Mouse (Mus musculus): ENCODE results near the gene Sp3. TPM values are rescaled to one million over a fixed set of nuclear protein-coding genes. Genes with fewer than 3 reads are reported as not detected.

Gene Sp3
- total RNA-seq, 1 experiment: 60.6 TPM

GRCm38 (mm10) chr2:72970302-72970701 lies 9.9 kb downstream of the Sp3 start:
- Histone ChIP-seq H3K4me1 (ENCODE audit: control insufficient read depth in 2 of 2, insufficient read depth in 2 of 2, low read length in 2 of 2, poor library complexity in 1 of 2) (peaks cover 0 to 2% of the 10 kb centered on the region in 2 experiments; a peak in 1 of 4 replicates), H3K4me3 (ENCODE audit: insufficient read depth in 1 of 2, low read depth in 1 of 2, low read length in 2 of 2, poor library complexity in 1 of 2, severe bottlenecking in 1 of 2) (no peak overlapping the region), H3K9ac (ENCODE audit: insufficient read depth, low read depth, low read length, poor library complexity, severe bottlenecking) (no peak overlapping the region), H3K9me3 (ENCODE audit: control insufficient read depth, insufficient read depth, low read depth, low read length) (no peaks in the 10 kb centered on the region), H3K36me3 (ENCODE audit: control insufficient read depth, insufficient read depth, low read length, poor library complexity, severe bottlenecking) (peaks cover 10% of the 10 kb centered on the region), H3K27ac (ENCODE audit: insufficient read depth, low read depth, low read length, poor library complexity, severe bottlenecking) (no peak overlapping the region)
- in situ Hi-C loops (cut with MboI; ENCODE audit: low sequenced_read_pairs in 2 of 2, unreplicated experiment in 2 of 2): no loop called here
- no peak for DNase-seq (ENCODE audit: low read depth, low spot score)
- no peak for TF ChIP-seq HCFC1 (IDR thresholded peaks at IDR 0.05; ENCODE audit: borderline replicate concordance, insufficient read depth, low read length)
- no peak for TF ChIP-seq ZC3H11A (IDR thresholded peaks at IDR 0.05; ENCODE audit: borderline replicate concordance, low read depth, low read length)
- no peak for TF ChIP-seq MAFK (IDR thresholded peaks at IDR 0.05; ENCODE audit: insufficient read depth, low read depth, low read length)
- no peak for TF ChIP-seq ZNF384 (IDR thresholded peaks at IDR 0.05; ENCODE audit: low read depth, low read length)
- TF ChIP-seq CHD2 (IDR thresholded peaks at IDR 0.05; ENCODE audit: low read depth, low read length): no peak

- no peak overlapping the region for H3K9ac ChIP-seq (ENCODE audit: insufficient read depth, low read depth, low read length, poor library complexity, severe bottlenecking)
- no peaks in the 10 kb centered on the region for H3K9me3 ChIP-seq (ENCODE audit: control insufficient read depth, insufficient read depth, low read depth, low read length)
- peaks cover 10% of the 10 kb centered on the region for H3K36me3 ChIP-seq (ENCODE audit: control insufficient read depth, insufficient read depth, low read length, poor library complexity, severe bottlenecking)
- 0 out of 4 replicates have a peak, but pooled peaks cover 0 to 2% of the 10 kb centered on the region in 2 experiments for H3K4me1 ChIP-seq (ENCODE audit: control insufficient read depth in 2 of 2, insufficient read depth in 2 of 2, low read length in 2 of 2, poor library complexity in 1 of 2)
- in situ Hi-C loops (cut with MboI; ENCODE audit: low sequenced_read_pairs in 2 of 2, unreplicated experiment in 2 of 2): no loop called here
- TF ChIP-seq HCFC1 (IDR thresholded peaks at IDR 0.05; ENCODE audit: borderline replicate concordance, insufficient read depth, low read length): no peak
- TF ChIP-seq CHD2 (IDR thresholded peaks at IDR 0.05; ENCODE audit: low read depth, low read length): no peak
- no peak for TF ChIP-seq ZC3H11A (IDR thresholded peaks at IDR 0.05; ENCODE audit: borderline replicate concordance, low read depth, low read length)
- TF ChIP-seq MAFK (IDR thresholded peaks at IDR 0.05; ENCODE audit: insufficient read depth, low read depth, low read length): no peak
- TF ChIP-seq ZNF384 (IDR thresholded peaks at IDR 0.05; ENCODE audit: low read depth, low read length): no peak
- H3K27ac ChIP-seq (ENCODE audit: insufficient read depth, low read depth, low read length, poor library complexity, severe bottlenecking): no peak overlapping the region
- no peak overlapping the region for H3K4me3 ChIP-seq (ENCODE audit: insufficient read depth in 1 of 2, low read depth in 1 of 2, low read length in 2 of 2, poor library complexity in 1 of 2, severe bottlenecking in 1 of 2)
- no peak for DNase-seq (ENCODE audit: low read depth, low spot score)
These were observed 11.7 kb downstream of the Sp3 start for GRCm38 (mm10) chr2:72968536-72968935.

GRCm38 (mm10) chr2:72965450-72965849 lies 14.8 kb downstream of the Sp3 start:
- Histone ChIP-seq H3K9me3 (ENCODE audit: control insufficient read depth, insufficient read depth, low read depth, low read length) (no peaks in the 10 kb centered on the region), H3K36me3 (ENCODE audit: control insufficient read depth, insufficient read depth, low read length, poor library complexity, severe bottlenecking) (peaks cover 9% of the 10 kb centered on the region), H3K4me1 (ENCODE audit: control insufficient read depth in 2 of 2, insufficient read depth in 2 of 2, low read length in 2 of 2, poor library complexity in 1 of 2) (peaks cover 0 to 2% of the 10 kb centered on the region in 2 experiments; a peak in 1 of 4 replicates), H3K27ac (ENCODE audit: insufficient read depth, low read depth, low read length, poor library complexity, severe bottlenecking) (no peak overlapping the region), H3K4me3 (ENCODE audit: insufficient read depth in 1 of 2, low read depth in 1 of 2, low read length in 2 of 2, poor library complexity in 1 of 2, severe bottlenecking in 1 of 2) (no peak overlapping the region), H3K9ac (ENCODE audit: insufficient read depth, low read depth, low read length, poor library complexity, severe bottlenecking) (no peak overlapping the region)
- in situ Hi-C loops (cut with MboI; ENCODE audit: low sequenced_read_pairs in 2 of 2, unreplicated experiment in 2 of 2): no loop called here
- no peak for DNase-seq (ENCODE audit: low read depth, low spot score)
- no peak for TF ChIP-seq HCFC1 (IDR thresholded peaks at IDR 0.05; ENCODE audit: borderline replicate concordance, insufficient read depth, low read length)
- no peak for TF ChIP-seq ZC3H11A (IDR thresholded peaks at IDR 0.05; ENCODE audit: borderline replicate concordance, low read depth, low read length)
- TF ChIP-seq MAFK (IDR thresholded peaks at IDR 0.05; ENCODE audit: insufficient read depth, low read depth, low read length): no peak
- TF ChIP-seq ZNF384 (IDR thresholded peaks at IDR 0.05; ENCODE audit: low read depth, low read length): no peak

DNA sequence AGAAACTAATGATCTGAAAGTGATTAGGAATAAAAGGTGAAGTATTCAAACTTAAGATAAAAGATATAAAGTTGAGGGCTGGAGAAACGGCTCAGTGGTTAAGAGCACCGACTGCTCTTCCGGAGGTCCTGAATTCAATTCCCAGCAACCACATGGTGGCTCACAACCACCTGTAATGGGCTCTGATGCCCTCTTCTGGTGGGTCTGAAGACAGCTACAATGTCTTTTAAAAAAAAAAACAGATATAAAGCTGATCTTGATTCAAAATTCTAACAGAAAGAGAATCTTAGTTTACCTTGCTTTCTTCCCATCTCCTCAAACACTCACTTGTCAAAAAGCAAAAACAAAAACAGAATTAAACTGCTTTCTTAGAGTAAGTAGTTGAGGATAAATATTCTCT lies 23.8 kb downstream of the Sp3 start:
- in situ Hi-C loops (cut with MboI; ENCODE audit: low sequenced_read_pairs in 2 of 2, unreplicated experiment in 2 of 2): no loop called here
- H3K36me3 ChIP-seq (ENCODE audit: control insufficient read depth, insufficient read depth, low read length, poor library complexity, severe bottlenecking): peaks cover 5% of the 10 kb centered on the region

GRCm38 (mm10) chr2:72952979-72953378 lies 27.3 kb downstream of the Sp3 start:
- Histone ChIP-seq H3K4me3 (ENCODE audit: insufficient read depth in 1 of 2, low read depth in 1 of 2, low read length in 2 of 2, poor library complexity in 1 of 2, severe bottlenecking in 1 of 2) (no peak overlapping the region), H3K9ac (ENCODE audit: insufficient read depth, low read depth, low read length, poor library complexity, severe bottlenecking) (no peak overlapping the region), H3K36me3 (ENCODE audit: control insufficient read depth, insufficient read depth, low read length, poor library complexity, severe bottlenecking) (peaks cover 4% of the 10 kb centered on the region), H3K9me3 (ENCODE audit: control insufficient read depth, insufficient read depth, low read depth, low read length) (no peaks in the 10 kb centered on the region), H3K4me1 (ENCODE audit: control insufficient read depth in 2 of 2, insufficient read depth in 2 of 2, low read length in 2 of 2, poor library complexity in 1 of 2) (peaks cover 0 to 2% of the 10 kb centered on the region in 2 experiments; a peak in 1 of 4 replicates), H3K27ac (ENCODE audit: insufficient read depth, low read depth, low read length, poor library complexity, severe bottlenecking) (no peak overlapping the region)
- in situ Hi-C loops (cut with MboI; ENCODE audit: low sequenced_read_pairs in 2 of 2, unreplicated experiment in 2 of 2): no loop called here
- TF ChIP-seq ZC3H11A (IDR thresholded peaks at IDR 0.05; ENCODE audit: borderline replicate concordance, low read depth, low read length) (no peak), HCFC1 (IDR thresholded peaks at IDR 0.05; ENCODE audit: borderline replicate concordance, insufficient read depth, low read length) (no peak), ZNF384 (IDR thresholded peaks at IDR 0.05; ENCODE audit: low read depth, low read length) (no peak), MAFK (IDR thresholded peaks at IDR 0.05; ENCODE audit: insufficient read depth, low read depth, low read length) (no peak), CHD2 (IDR thresholded peaks at IDR 0.05; ENCODE audit: low read depth, low read length) (no peak)
- DNase-seq (ENCODE audit: low read depth, low spot score): no peak

More for the DNA sequence above, 23.8 kb downstream of the Sp3 start:
- DNase-seq (ENCODE audit: low read depth, low spot score): no peak
- Histone ChIP-seq H3K4me1 (ENCODE audit: control insufficient read depth in 2 of 2, insufficient read depth in 2 of 2, low read length in 2 of 2, poor library complexity in 1 of 2) (peaks cover 0 to 2% of the 10 kb centered on the region in 2 experiments; a peak in 1 of 4 replicates), H3K9me3 (ENCODE audit: control insufficient read depth, insufficient read depth, low read depth, low read length) (no peaks in the 10 kb centered on the region), H3K9ac (ENCODE audit: insufficient read depth, low read depth, low read length, poor library complexity, severe bottlenecking) (no peak overlapping the region), H3K27ac (ENCODE audit: insufficient read depth, low read depth, low read length, poor library complexity, severe bottlenecking) (no peak overlapping the region), H3K4me3 (ENCODE audit: insufficient read depth in 1 of 2, low read depth in 1 of 2, low read length in 2 of 2, poor library complexity in 1 of 2, severe bottlenecking in 1 of 2) (no peak overlapping the region)
- TF ChIP-seq ZNF384 (IDR thresholded peaks at IDR 0.05; ENCODE audit: low read depth, low read length) (peak; percentile 74), CHD2 (IDR thresholded peaks at IDR 0.05; ENCODE audit: low read depth, low read length) (no peak)
